Mouse (Mus musculus) MEL (cell line): Measurements from ENCODE around the gene Gm9945. TPM values are rescaled to one million over a fixed set of nuclear protein-coding genes. Genes with fewer than 3 reads are reported as not detected.

ENCODE experiments used
- DNase-seq: peaks from one replicate; pipeline ENCODE4 v3.0.0; 2011; ENCODE audit warnings: low read depth, low spot score
- H3K27ac ChIP-seq: 2 replicates; pipeline ENCODE4 v1.5.1; 2012; ENCODE audit warnings: low read depth, mild to moderate bottlenecking, control low read depth, low read length, moderate library complexity; ENCODE audit not compliant: control insufficient read depth
- H3K27me3 ChIP-seq, 2 experiments: fragments of 150-350 bp in 1 of 2; sonication (generic) in 1 of 2; 2 replicates each; pipeline ENCODE4 v1.6.1; 2012; ENCODE audit warnings: low read length in 2 of 2, mild to moderate bottlenecking in 2 of 2, improper control_type of control experiment in 1 of 2, moderate library complexity in 1 of 2; ENCODE audit not compliant: insufficient read depth in 2 of 2, control insufficient read depth in 1 of 2
- H3K36me3 ChIP-seq, 2 experiments: 2 replicates each; pipeline ENCODE4 v1.6.1; 2012 to 2014; ENCODE audit warnings: low read length in 2 of 2, improper control_type of control experiment in 1 of 2, inconsistent platforms in 1 of 2, mild to moderate bottlenecking in 1 of 2; ENCODE audit not compliant: insufficient read depth in 2 of 2, control insufficient read depth in 1 of 2
- H3K4me1 ChIP-seq, 2 experiments: fragments of 150-350 bp in 1 of 2; sonication (generic) in 1 of 2; 2 replicates each; pipeline ENCODE4 v1.6.1; 2012; ENCODE audit warnings: low read length in 2 of 2, improper control_type of control experiment in 1 of 2, mild to moderate bottlenecking in 1 of 2; ENCODE audit not compliant: insufficient read depth in 2 of 2, control insufficient read depth in 1 of 2
- H3K4me3 ChIP-seq, 2 experiments: fragments of 150-350 bp in 1 of 2; sonication (generic) in 1 of 2; 2 replicates each; pipeline ENCODE4 v1.5.1; 2012; ENCODE audit warnings: low read depth in 2 of 2, low read length in 2 of 2, mild to moderate bottlenecking in 2 of 2, moderate library complexity in 2 of 2, control low read depth in 1 of 2, improper control_type of control experiment in 1 of 2; ENCODE audit not compliant: control insufficient read depth in 1 of 2, insufficient read depth in 1 of 2
- H3K79me2 ChIP-seq: 2 replicates; pipeline ENCODE4 v1.6.1; 2012; ENCODE audit warnings: mild to moderate bottlenecking, low read length, moderate library complexity; ENCODE audit not compliant: control insufficient read depth, poor library complexity, insufficient read depth
- H3K9ac ChIP-seq: 2 replicates; pipeline ENCODE4 v1.6.1; 2012; ENCODE audit warnings: low read depth, mild to moderate bottlenecking, control low read depth, low read length, moderate library complexity; ENCODE audit not compliant: control insufficient read depth, poor library complexity, severe bottlenecking
- H3K9me3 ChIP-seq: fragments of 150-350 bp; sonication (generic); replicated peaks from 2 replicates; pipeline ENCODE4 v1.6.1; 2012; ENCODE audit warnings: mild to moderate bottlenecking, low read length, improper control_type of control experiment, moderate library complexity; ENCODE audit not compliant: insufficient read depth
- BHLHE40 ChIP-seq: IDR thresholded peaks from 2 replicates; pipeline ENCODE4 v1.6.1; 2012; ENCODE audit warnings: low read depth, mild to moderate bottlenecking, inconsistent platforms, low read length, improper control_type of control experiment, borderline replicate concordance
- CHD2 ChIP-seq: IDR thresholded peaks from 2 replicates; pipeline ENCODE4 v1.6.1; 2011; ENCODE audit warnings: low read length, improper control_type of control experiment
- CTCF ChIP-seq, 3 experiments: IDR thresholded peaks in 2 of 3; conservative IDR thresholded peaks in 1 of 3; 2 replicates each; pipeline ENCODE4 v1.5.1; 2011 to 2012; ENCODE audit warnings: low read length in 3 of 3, low read depth in 2 of 3, mild to moderate bottlenecking in 2 of 3, improper control_type of control experiment in 1 of 3, inconsistent platforms in 1 of 3, mixed read lengths in 1 of 3, moderate library complexity in 1 of 3; ENCODE audit not compliant: control insufficient read depth in 1 of 3, insufficient read depth in 1 of 3, poor library complexity in 1 of 3, severe bottlenecking in 1 of 3
- E2F4 ChIP-seq: IDR thresholded peaks from 2 replicates; pipeline ENCODE4 v1.6.1; 2011; ENCODE audit warnings: low read depth, low read length, improper control_type of control experiment, borderline replicate concordance
- ELF1 ChIP-seq: IDR thresholded peaks from 2 replicates; pipeline ENCODE4 v1.6.1; 2014; ENCODE audit warnings: low read depth, mild to moderate bottlenecking, inconsistent platforms, low read length, improper control_type of control experiment, moderate library complexity
- ETS1 ChIP-seq: IDR thresholded peaks from 2 replicates; pipeline ENCODE4 v1.6.1; 2012; ENCODE audit warnings: low read depth, mild to moderate bottlenecking, inconsistent platforms, low read length, improper control_type of control experiment, moderate library complexity
- GABPA ChIP-seq: IDR thresholded peaks from 2 replicates; pipeline ENCODE4 v1.6.1; 2012; ENCODE audit warnings: low read depth, mild to moderate bottlenecking, inconsistent platforms, low read length, improper control_type of control experiment, moderate library complexity
- MAX ChIP-seq: IDR thresholded peaks from 2 replicates; pipeline ENCODE4 v1.6.1; 2011; ENCODE audit warnings: low read length, improper control_type of control experiment
- MEF2A ChIP-seq: IDR thresholded peaks from 2 replicates; pipeline ENCODE4 v1.6.1; 2014; ENCODE audit warnings: low read depth, mild to moderate bottlenecking, inconsistent platforms, low read length, improper control_type of control experiment; ENCODE audit not compliant: poor library complexity, insufficient replicate concordance, severe bottlenecking; ENCODE audit errors: extremely low read depth
- MXI1 ChIP-seq: IDR thresholded peaks from 2 replicates; pipeline ENCODE4 v1.6.1; 2011; ENCODE audit warnings: mild to moderate bottlenecking, low read depth, low read length, improper control_type of control experiment
- NELFE ChIP-seq: IDR thresholded peaks from 2 replicates; pipeline ENCODE4 v1.6.1; 2011; ENCODE audit warnings: low read depth, low read length, improper control_type of control experiment
- NRF1 ChIP-seq: IDR thresholded peaks from 2 replicates; pipeline ENCODE4 v1.6.1; 2014; ENCODE audit warnings: low read depth, mild to moderate bottlenecking, inconsistent platforms, low read length, improper control_type of control experiment, moderate library complexity; ENCODE audit not compliant: poor library complexity, insufficient read depth, severe bottlenecking
- POLR2AphosphoS2 ChIP-seq: IDR thresholded peaks from 2 replicates; pipeline ENCODE4 v1.6.1; 2011; ENCODE audit warnings: low read length, improper control_type of control experiment
- POLR2AphosphoS5 ChIP-seq: IDR thresholded peaks from 2 replicates; pipeline ENCODE4 v1.6.1; 2012; ENCODE audit warnings: low read depth, borderline replicate concordance, mild to moderate bottlenecking, inconsistent platforms, low read length, moderate library complexity, mixed read lengths
- RAD21 ChIP-seq: IDR thresholded peaks from 2 replicates; pipeline ENCODE4 v1.6.1; 2011; ENCODE audit warnings: mild to moderate bottlenecking, low read depth, low read length, improper control_type of control experiment
- RCOR1 ChIP-seq: IDR thresholded peaks from 2 replicates; pipeline ENCODE4 v1.6.1; 2012; ENCODE audit warnings: low read depth, mild to moderate bottlenecking, inconsistent platforms, low read length, improper control_type of control experiment
- UBTF ChIP-seq: IDR thresholded peaks from 2 replicates; pipeline ENCODE4 v1.6.1; 2012; ENCODE audit warnings: low read depth, mild to moderate bottlenecking, inconsistent platforms, low read length, improper control_type of control experiment, moderate library complexity, borderline replicate concordance; ENCODE audit not compliant: insufficient read depth
- USF2 ChIP-seq, 2 experiments: IDR thresholded peaks; 2 replicates each; pipeline ENCODE4 v1.6.1; 2011 to 2012; ENCODE audit warnings: improper control_type of control experiment in 2 of 2, low read length in 2 of 2, borderline replicate concordance in 1 of 2, inconsistent platforms in 1 of 2, low read depth in 1 of 2, mild to moderate bottlenecking in 1 of 2; ENCODE audit not compliant: insufficient read depth in 1 of 2
- ZMIZ1 ChIP-seq: IDR thresholded peaks from 2 replicates; pipeline ENCODE4 v1.6.1; 2012; ENCODE audit warnings: low read depth, mild to moderate bottlenecking, inconsistent platforms, low read length, improper control_type of control experiment, moderate library complexity
- ZNF384 ChIP-seq: IDR thresholded peaks from 2 replicates; pipeline ENCODE4 v1.6.1; 2012; ENCODE audit warnings: low read depth, mild to moderate bottlenecking, inconsistent platforms, low read length, improper control_type of control experiment
- polyA plus RNA-seq, 2 experiments: library from polyadenylated mRNA; stranded (reverse) in 1 of 2; unstranded in 1 of 2; fragments of >175 nt in 1 of 2; fragments of >200 nt in 1 of 2; gene quantifications; 2 replicates each; pipeline versions ENCODE4 v1.2.1 to v1.2.4; 2012; ENCODE audit warnings: low replicate concordance in 2 of 2, low read depth in 1 of 2; ENCODE audit not compliant: insufficient read length in 2 of 2, insufficient read depth in 1 of 2, missing spikeins in 1 of 2
- total RNA-seq: library from RNA; depleted of rRNA; stranded (reverse); fragments of 300-350 nt; gene quantifications from 2 replicates; pipeline ENCODE4 v1.2.3, GENCODE M21; 2012

The Gm9945 gene
- total and polyA plus RNA-seq, 3 experiments = not detected

DNA sequence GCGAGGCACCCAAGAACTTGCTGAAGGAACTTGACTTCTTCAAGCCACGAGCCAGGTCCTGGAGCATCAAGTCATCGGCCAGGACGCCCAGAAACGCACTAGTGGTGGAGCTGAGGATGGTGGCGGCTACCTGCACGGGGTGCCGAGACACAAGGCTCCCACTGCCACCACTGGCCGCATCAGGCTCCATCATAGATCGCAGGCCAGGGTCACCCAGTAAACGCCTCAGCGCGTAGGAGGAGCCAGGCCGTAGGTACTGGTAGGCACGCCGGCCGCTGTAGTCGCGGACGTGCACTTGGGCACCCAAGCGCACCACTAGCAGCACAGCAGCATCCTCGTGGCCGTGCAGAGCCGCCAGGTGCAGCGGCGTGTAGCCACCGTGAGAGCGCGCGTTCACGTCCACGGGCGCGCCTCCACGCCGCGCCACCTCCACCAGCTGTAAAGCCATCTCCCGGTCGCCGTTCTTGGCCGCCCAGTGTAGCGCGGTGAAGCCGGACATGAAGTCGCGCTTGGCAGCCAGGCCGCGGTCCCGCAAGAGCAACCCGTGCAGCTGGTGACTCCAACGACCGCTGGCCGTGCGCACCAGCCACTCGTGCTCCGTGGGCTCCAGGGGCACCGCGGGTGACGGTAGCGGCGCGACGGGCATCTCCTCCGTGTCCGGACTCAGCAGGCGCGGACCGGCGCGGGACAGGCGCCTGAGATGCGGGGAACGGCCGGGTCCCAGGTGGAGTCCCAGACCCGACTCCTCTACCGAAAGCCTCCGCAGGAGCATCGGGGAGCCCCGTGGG, 1.4 kb upstream of the Gm9945 start:
- peaks cover 18 to 25% of the 10 kb centered on the region in 2 experiments for H3K4me1 ChIP-seq
- TF ChIP-seq BHLHE40 (no peak), CTCF (IDR thresholded peaks at IDR 0.05 in 2 of 3, conservative IDR thresholded peaks at IDR 0.05 in 1 of 3; ENCODE audit: control insufficient read depth in 1 of 3, insufficient read depth in 1 of 3, low read depth in 2 of 3, low read length in 3 of 3, poor library complexity in 1 of 3, severe bottlenecking in 1 of 3) (no peak), RAD21 (no peak), UBTF (no peak), MXI1 (no peak), ZMIZ1 (no peak), CHD2 (no peak), E2F4 (no peak), USF2 (IDR thresholded peaks at IDR 0.05; ENCODE audit: borderline replicate concordance in 1 of 2, insufficient read depth in 1 of 2, low read depth in 1 of 2, low read length in 2 of 2) (no peak), ZNF384 (no peak), NRF1 (no peak), NELFE (no peak), MAX (no peak), ETS1 (no peak), POLR2AphosphoS2 (no peak)
- no peak for DNase-seq
- no peaks in the 10 kb centered on the region for H3K9me3 ChIP-seq
- no peak overlapping the region for H3K4me3 ChIP-seq
- H3K27ac ChIP-seq = no peak overlapping the region
- H3K79me2 ChIP-seq = no peaks in the 10 kb centered on the region
- peaks cover 0 to 27% of the 10 kb centered on the region in 2 experiments; a peak in 2 of 4 replicates for H3K36me3 ChIP-seq
- peaks cover 4 to 5% of the 10 kb centered on the region in 2 experiments for H3K27me3 ChIP-seq
- no peak overlapping the region for H3K9ac ChIP-seq

DNA sequence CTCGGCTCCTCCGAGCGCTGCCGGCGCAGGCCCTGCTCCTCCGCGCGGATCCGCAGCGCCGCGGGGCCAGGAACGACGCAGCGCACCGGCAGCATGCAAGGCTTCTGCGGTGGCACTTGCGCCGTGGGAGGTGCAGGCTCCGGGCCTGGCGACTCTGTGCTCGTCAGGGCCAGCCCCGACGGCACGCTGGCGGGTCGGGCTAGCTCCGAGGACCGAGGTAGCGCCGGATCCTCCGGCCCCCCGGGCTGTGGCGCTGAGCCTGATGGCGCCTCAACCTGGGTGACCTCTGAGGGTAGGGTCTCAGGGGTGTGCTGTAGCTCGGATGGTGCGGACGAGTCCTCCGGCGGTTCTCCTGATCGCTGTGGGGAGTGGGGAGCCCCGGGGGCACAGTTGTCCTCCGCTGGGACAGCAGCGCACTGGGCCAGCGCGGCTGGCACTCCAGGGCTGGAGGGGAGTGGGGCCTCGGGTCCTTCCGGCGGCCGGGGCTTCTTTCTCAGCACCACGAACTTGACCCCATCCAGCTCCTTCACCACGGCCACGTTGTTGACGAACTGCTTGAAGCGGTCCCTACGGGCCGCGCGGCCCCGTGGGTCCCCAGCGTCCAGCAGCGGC, 689 bp upstream of the Gm9945 start:
- no peak for DNase-seq
- Histone ChIP-seq H3K9me3 (no peaks in the 10 kb centered on the region), H3K27ac (no peak overlapping the region), H3K4me3 (no peak overlapping the region), H3K4me1 (peaks cover 22 to 30% of the 10 kb centered on the region in 2 experiments), H3K9ac (no peak overlapping the region)
- TF ChIP-seq ELF1 (no peak), POLR2AphosphoS5 (no peak), MXI1 (no peak), GABPA (no peak), MEF2A (no peak), RCOR1 (no peak)
- TF ChIP-seq, all 39 proteins: peak for 0
- H3K27me3 ChIP-seq = peaks cover 4% of the 10 kb centered on the region in 2 experiments
- H3K36me3 ChIP-seq = peaks cover 0 to 34% of the 10 kb centered on the region in 2 experiments; a peak in 2 of 4 replicates
- H3K79me2 ChIP-seq = no peaks in the 10 kb centered on the region
